Mouse (Mus musculus) neural tube, embryonic 15.5 days (tissue): ENCODE data around the gene Gm9508. TPM values are rescaled to one million over a fixed set of nuclear protein-coding genes. Genes with fewer than 3 reads are reported as not detected.
"Not testable (repeated sequence)": the region's sequence is repeated elsewhere in the genome, so short reads cannot be mapped to it uniquely, and the experiment has no call there.

Experiments
- ATAC-seq: fragments of 200-750 bp; cut with Nextera tagmentation; 2 replicates; pipeline ENCODE4 v1.8.0; 2017; ENCODE audit warnings: mild to moderate bottlenecking, moderate TSS enrichment, moderate library complexity; ENCODE audit not compliant: low FRiP score
- H3K27ac ChIP-seq: fragments of 300-500 bp; sonication (generic); replicated peaks from 2 replicates; pipeline ENCODE4 v1.5.1; 2015; ENCODE audit warnings: mild to moderate bottlenecking, inconsistent platforms
- H3K27me3 ChIP-seq: fragments of 300-500 bp; sonication (generic); replicated peaks from 2 replicates; pipeline ENCODE4 v1.6.1; 2015; ENCODE audit warnings: inconsistent platforms
- H3K36me3 ChIP-seq: fragments of 300-500 bp; sonication (generic); 2 replicates; pipeline ENCODE4 v1.6.1; 2015; ENCODE audit warnings: inconsistent platforms
- H3K4me1 ChIP-seq: fragments of 300-500 bp; sonication (generic); 2 replicates; pipeline ENCODE4 v1.6.1; 2015; ENCODE audit warnings: inconsistent platforms
- H3K4me2 ChIP-seq: fragments of 300-500 bp; sonication (generic); 2 replicates; pipeline ENCODE4 v1.6.1; 2015; ENCODE audit warnings: inconsistent platforms, mild to moderate bottlenecking, moderate library complexity
- H3K4me3 ChIP-seq: fragments of 300-500 bp; sonication (generic); replicated peaks from 2 replicates; pipeline ENCODE4 v1.5.1; 2015; ENCODE audit warnings: mild to moderate bottlenecking, inconsistent platforms
- H3K9ac ChIP-seq: fragments of 300-500 bp; sonication (generic); replicated peaks from 2 replicates; pipeline ENCODE4 v1.6.1; 2015; ENCODE audit warnings: mild to moderate bottlenecking, inconsistent platforms
- H3K9me3 ChIP-seq: fragments of 300-500 bp; sonication (generic); replicated peaks from 2 replicates; pipeline ENCODE4 v1.6.1; 2016; ENCODE audit warnings: inconsistent platforms
- WGBS: fragments of 180-500 bp; shearing (Covaris S2); methylation state at CpG from one replicate; pipeline ENCODE4 v1.1.7; 2015; ENCODE audit warnings: mixed read lengths; 5-methylcytosine and 5-hydroxymethylcytosine counted together
- polyA plus RNA-seq: library from polyadenylated mRNA; unstranded; fragments of >200 nt; fragmentation: Nextera tagmentation; extraction: Ambion mirVana; gene quantifications from 2 replicates; pipeline ENCODE4 v1.2.1, GENCODE M21; 2015

Gm9508 gene
- polyA plus RNA-seq = not detected in 2 replicates

- no peaks in the 10 kb centered on the region for H3K27me3 ChIP-seq
- WGBS = 51% methylated on average over 4 of the region's 4 CpGs
- no peaks in the 10 kb centered on the region for H3K9me3 ChIP-seq
- H3K9ac ChIP-seq = no peak within 1 kb of the TSS
- H3K4me1 ChIP-seq = no peaks in the 10 kb centered on the region
- no peak within 1 kb of the TSS for H3K4me2 ChIP-seq
- no peaks in the 10 kb centered on the region for H3K36me3 ChIP-seq
- no peak for ATAC-seq
- H3K27ac ChIP-seq = no peak within 1 kb of the TSS
- no peak within 1 kb of the TSS for H3K4me3 ChIP-seq
These were observed at the start of gene Gm9508 for GRCm38 (mm10) chr10:77697133-77697532. Gene Gm9508, minus strand, starts transcription at chr10:77697233.

- H3K4me3 ChIP-seq, H3K9ac ChIP-seq, H3K4me2 ChIP-seq, ATAC-seq, H3K27ac ChIP-seq, H3K9me3 ChIP-seq, H3K27me3 ChIP-seq, H3K36me3 ChIP-seq, H3K4me1 ChIP-seq: not testable (repeated sequence)
- WGBS = 59% methylated on average over 5 of the region's 5 CpGs
These were observed 45.1 kb upstream of the Gm9508 start, which contains the start of gene Gm18596 for GRCm38 (mm10) chr10:77741924-77742688. Gene Gm18596, minus strand, starts transcription at chr10:77742638.

GRCm38 (mm10) chr10:77738929-77739328 is 41.9 kb upstream of the Gm9508 start:
- no peaks in the 10 kb centered on the region for H3K27me3 ChIP-seq
- H3K4me2 ChIP-seq = no peak overlapping the region
- H3K36me3 ChIP-seq = no peaks in the 10 kb centered on the region
- H3K4me1 ChIP-seq = no peaks in the 10 kb centered on the region
- no peak overlapping the region for H3K9ac ChIP-seq
- no peak for ATAC-seq
- H3K27ac ChIP-seq = no peak overlapping the region
- 87% methylated on average over 4 of the region's 4 CpGs for WGBS
- no peaks in the 10 kb centered on the region for H3K9me3 ChIP-seq
- H3K4me3 ChIP-seq = no peak overlapping the region

- Histone ChIP-seq H3K9ac (no peak overlapping the region), H3K4me3 (no peak overlapping the region), H3K27ac (no peak overlapping the region), H3K4me1 (no peaks in the 10 kb centered on the region), H3K4me2 (no peak overlapping the region), H3K36me3 (no peaks in the 10 kb centered on the region), H3K9me3 (no peaks in the 10 kb centered on the region), H3K27me3 (no peaks in the 10 kb centered on the region)
- ATAC-seq = no peak
- WGBS = 90% methylated on average over 1 of the region's 1 CpGs
These were observed 38.9 kb upstream of the Gm9508 start for GRCm38 (mm10) chr10:77735928-77736327.

- WGBS = 59% methylated on average over 4 of the region's 4 CpGs
These were observed 32.2 kb upstream of the Gm9508 start for GRCm38 (mm10) chr10:77729241-77729640.

GRCm38 (mm10) chr10:77728280-77728679 is 31.2 kb upstream of the Gm9508 start:
- ATAC-seq = no peak
- Histone ChIP-seq H3K4me3 (no peak overlapping the region), H3K9ac (no peak overlapping the region), H3K36me3 (no peaks in the 10 kb centered on the region), H3K4me2 (no peak overlapping the region), H3K27ac (no peak overlapping the region), H3K27me3 (no peaks in the 10 kb centered on the region), H3K9me3 (no peaks in the 10 kb centered on the region), H3K4me1 (no peaks in the 10 kb centered on the region)
- whole genome bisulfite sequencing = 73% methylated on average over 4 of the region's 4 CpGs

More at GRCm38 (mm10) chr10:77729241-77729640, 32.2 kb upstream of the Gm9508 start:
- Histone ChIP-seq H3K9me3 (no peaks in the 10 kb centered on the region), H3K4me2 (no peak overlapping the region), H3K27ac (no peak overlapping the region), H3K27me3 (no peaks in the 10 kb centered on the region), H3K4me3 (no peak overlapping the region), H3K9ac (no peak overlapping the region), H3K36me3 (no peaks in the 10 kb centered on the region), H3K4me1 (no peaks in the 10 kb centered on the region)
- no peak for ATAC-seq

- Histone ChIP-seq H3K9me3 (no peaks in the 10 kb centered on the region), H3K36me3 (no peaks in the 10 kb centered on the region), H3K9ac (no peak within 1 kb of the TSS), H3K4me2 (no peak within 1 kb of the TSS), H3K4me3 (no peak within 1 kb of the TSS), H3K27ac (no peak within 1 kb of the TSS), H3K4me1 (no peaks in the 10 kb centered on the region), H3K27me3 (no peaks in the 10 kb centered on the region)
- 51% methylated on average over 3 of the region's 3 CpGs for WGBS
- no peak for ATAC-seq
These were observed 29.2 kb upstream of the Gm9508 start, which contains the start of gene Gm10100 for GRCm38 (mm10) chr10:77726186-77726585. Gene Gm10100, plus strand, starts transcription at chr10:77726486.

- no peak for ATAC-seq
- Histone ChIP-seq H3K9me3 (no peaks in the 10 kb centered on the region), H3K36me3 (no peaks in the 10 kb centered on the region), H3K4me2 (no peak overlapping the region), H3K27ac (no peak overlapping the region), H3K4me3 (no peak overlapping the region), H3K27me3 (no peaks in the 10 kb centered on the region), H3K9ac (no peak overlapping the region), H3K4me1 (no peaks in the 10 kb centered on the region)
- 79% methylated on average over 8 of the region's 8 CpGs for WGBS
These were observed 27.8 kb upstream of the Gm9508 start for GRCm38 (mm10) chr10:77724855-77725254.

GRCm38 (mm10) chr10:77720299-77720698 is 23.3 kb upstream of the Gm9508 start, which contains the start of gene Krtap12-1:
Gene Krtap12-1, plus strand, starts transcription at chr10:77720599.
- H3K36me3 ChIP-seq, H3K9ac ChIP-seq, H3K4me1 ChIP-seq, ATAC-seq, H3K4me3 ChIP-seq, H3K4me2 ChIP-seq, H3K9me3 ChIP-seq, H3K27me3 ChIP-seq, H3K27ac ChIP-seq: not testable (repeated sequence)
- WGBS = 83% methylated on average over 1 of the region's 1 CpGs

- H3K36me3 ChIP-seq = no peaks in the 10 kb centered on the region
- 86% methylated on average over 1 of the region's 1 CpGs for WGBS
These were observed 18.5 kb upstream of the Gm9508 start, which contains the start of gene Gm10142 for GRCm38 (mm10) chr10:77715507-77715906. Gene Gm10142, plus strand, starts transcription at chr10:77715807.

GRCm38 (mm10) chr10:77713734-77714133 is 16.7 kb upstream of the Gm9508 start:
- Histone ChIP-seq H3K4me3 (no peak overlapping the region), H3K27me3 (no peaks in the 10 kb centered on the region), H3K9me3 (no peaks in the 10 kb centered on the region), H3K36me3 (no peaks in the 10 kb centered on the region), H3K4me2 (no peak overlapping the region), H3K4me1 (no peaks in the 10 kb centered on the region), H3K9ac (no peak overlapping the region), H3K27ac (no peak overlapping the region)
- no peak for ATAC-seq
- WGBS = 78% methylated on average over 4 of the region's 4 CpGs

More at GRCm38 (mm10) chr10:77715507-77715906, 18.5 kb upstream of the Gm9508 start, which contains the start of gene Gm10142:
- no peak within 1 kb of the TSS for H3K9ac ChIP-seq
- no peaks in the 10 kb centered on the region for H3K9me3 ChIP-seq
- no peak within 1 kb of the TSS for H3K4me2 ChIP-seq
- no peak within 1 kb of the TSS for H3K4me3 ChIP-seq
- H3K27me3 ChIP-seq = no peaks in the 10 kb centered on the region
- no peak for ATAC-seq
- no peaks in the 10 kb centered on the region for H3K4me1 ChIP-seq
- no peak within 1 kb of the TSS for H3K27ac ChIP-seq

GRCm38 (mm10) chr10:77711157-77711556 is 14.1 kb upstream of the Gm9508 start, which contains the start of gene Gm10024:
Gene Gm10024, plus strand, starts transcription at chr10:77711457.
- not testable (repeated sequence) for H3K27me3 ChIP-seq, H3K4me1 ChIP-seq, H3K36me3 ChIP-seq, H3K9me3 ChIP-seq, ATAC-seq, H3K9ac ChIP-seq, H3K4me2 ChIP-seq, H3K27ac ChIP-seq, H3K4me3 ChIP-seq
